Comparison of ENCODE assay signal across 10 mouse cellular contexts in genomic region chr4:115984967-115985366, GRCm38 (mm10). TPM values are rescaled to one million over a fixed set of nuclear protein-coding genes. Genes with fewer than 3 reads are reported as not detected.
DNase-seq lines count a peak whose midpoint lies in the region; ATAC-seq lines count a peak whose summit lies in the region.
"Had no signal": no experiment of that assay in that cellular context is flagged by ENCODE, and none has a peak within 500 bp of the region (broad histone marks: within the 10 kb centered on the region; RNA-seq: fewer than 3 reads in every experiment).

No protein-coding gene starts in this region.

- H3K9ac ChIP-seq in midbrain, embryonic 11.5 days (ENCODE audit: low read length), result no peak overlapping the region
- H3K9ac ChIP-seq in midbrain, embryonic 14.5 days (replicated peaks; ENCODE audit: low read length), result no peak overlapping the region
- no peak overlapping the region for H3K9ac ChIP-seq in hindbrain, embryonic 13.5 days

- peaks cover 4% of the 10 kb centered on the region for H3K4me1 ChIP-seq in midbrain, embryonic 11.5 days (ENCODE audit: control insufficient read depth, insufficient read depth, low read length)
- peaks cover 3% of the 10 kb centered on the region; the same call in 1 of the 2 replicates for H3K4me1 ChIP-seq in midbrain, embryonic 14.5 days (ENCODE audit: control insufficient read depth, insufficient read depth, low read length)
- H3K4me1 ChIP-seq in hindbrain, embryonic 13.5 days (replicated peaks), result peaks cover 10% of the 10 kb centered on the region

- H3K4me3 ChIP-seq in midbrain, embryonic 11.5 days (ENCODE audit: low read depth, low read length), result no peak overlapping the region
- no peak overlapping the region for H3K4me3 ChIP-seq in midbrain, embryonic 14.5 days (replicated peaks; ENCODE audit: low read depth, low read length)
- no peak overlapping the region for H3K4me3 ChIP-seq in hindbrain, embryonic 13.5 days

- intact Hi-C loops in gastrocnemius, postnatal 14 days (cut with DNase I; ENCODE audit: low total_unique reads), result no loop called here

- no peak for ATAC-seq in midbrain, embryonic 11.5 days (ENCODE audit: low FRiP score)
- no peak for ATAC-seq in midbrain, embryonic 14.5 days (ENCODE audit: low FRiP score, low TSS enrichment)
- ATAC-seq in hindbrain, embryonic 13.5 days (ENCODE audit: low FRiP score), result no peak

- no peaks in the 10 kb centered on the region for H3K9me3 ChIP-seq in midbrain, embryonic 11.5 days (ENCODE audit: control insufficient read depth, low read length)
- H3K9me3 ChIP-seq in midbrain, embryonic 14.5 days (ENCODE audit: control insufficient read depth, low read length), result no peaks in the 10 kb centered on the region
- no peaks in the 10 kb centered on the region for H3K9me3 ChIP-seq in hindbrain, embryonic 13.5 days

- no peak overlapping the region for H3K27ac ChIP-seq in midbrain, embryonic 11.5 days (ENCODE audit: low read depth, low read length)
- H3K27ac ChIP-seq in midbrain, embryonic 14.5 days (replicated peaks; ENCODE audit: low read depth, low read length), result no peak overlapping the region
- H3K27ac ChIP-seq in hindbrain, embryonic 13.5 days, result no peak overlapping the region

- H3K36me3 ChIP-seq in midbrain, embryonic 11.5 days (ENCODE audit: control insufficient read depth, insufficient read depth, low read length), result no peaks in the 10 kb centered on the region
- no peaks in the 10 kb centered on the region for H3K36me3 ChIP-seq in midbrain, embryonic 14.5 days (ENCODE audit: control insufficient read depth, insufficient read depth, low read length)
- H3K36me3 ChIP-seq in hindbrain, embryonic 13.5 days, result no peaks in the 10 kb centered on the region

- peaks cover 18% of the 10 kb centered on the region for H3K27me3 ChIP-seq in midbrain, embryonic 11.5 days (ENCODE audit: control insufficient read depth, insufficient read depth, low read length)
- H3K27me3 ChIP-seq in midbrain, embryonic 14.5 days (ENCODE audit: control insufficient read depth, insufficient read depth, low read length), result peaks cover 26% of the 10 kb centered on the region
- peaks cover 71% of the 10 kb centered on the region for H3K27me3 ChIP-seq in hindbrain, embryonic 13.5 days

- DNase-seq in embryo, embryonic 10 days (ENCODE audit: low spot score), result peak; percentile 49
- DNase-seq in embryo, embryonic 9.5 days (ENCODE audit: extremely low spot score), result no peak
- DNase-seq in midbrain, embryonic 11.5 days (ENCODE audit: low spot score, missing footprints), result peak; percentile 86
- DNase-seq in midbrain, embryonic 14.5 days, result no peak
- peak; percentile 13 for DNase-seq in c-Kit-positive CD71-positive TER-119-positive erythroid progenitor cells, embryonic 14.5 days (ENCODE audit: low spot score)
- DNase-seq in lung, postnatal 36 days, result peak; percentile 44
- no peak for DNase-seq in gastrocnemius, postnatal 14 days
- DNase-seq: heart, adult 11 months had no signal

- H3K4me2 ChIP-seq in midbrain, embryonic 11.5 days, result no peak overlapping the region
- no peak overlapping the region for H3K4me2 ChIP-seq in midbrain, embryonic 14.5 days (ENCODE audit: low read length)
- no peak overlapping the region for H3K4me2 ChIP-seq in hindbrain, embryonic 13.5 days

- 40% methylated on average over 8 of the region's 8 CpGs for WGBS in midbrain, embryonic 11.5 days
- 49% methylated on average over 8 of the region's 8 CpGs for WGBS in midbrain, embryonic 14.5 days
- WGBS in hindbrain, embryonic 13.5 days, result 39% methylated on average over 8 of the region's 8 CpGs

RNA-seq across cellular contexts. Expression of gene Faah, which starts 32.8 kb away (rescaled TPM):
- polyA plus RNA-seq in midbrain, embryonic 11.5 days (2014; fragmentation: Nextera tagmentation; extraction: Ambion mirVana), result 1.8 TPM in 2 replicates
- 15.5 and 17.5 TPM in 2 replicates for polyA plus RNA-seq in midbrain, embryonic 14.5 days (2014; fragmentation: Nextera tagmentation; extraction: Ambion mirVana)
- polyA plus RNA-seq in hindbrain, embryonic 13.5 days (2015; fragmentation: Nextera tagmentation; extraction: Ambion mirVana), result 13.0 and 13.3 TPM in 2 replicates
- under 1 TPM in 1 of 2 experiments, not detected in 1; 0.39 TPM for total RNA-seq in gastrocnemius, postnatal 14 days (2021)

RNA-seq across cellular contexts. Expression of gene Dmbx1, which starts 45.2 kb away (rescaled TPM):
- 15.1 and 15.9 TPM in 2 replicates for polyA plus RNA-seq in midbrain, embryonic 11.5 days (2014; fragmentation: Nextera tagmentation; extraction: Ambion mirVana)
- polyA plus RNA-seq in midbrain, embryonic 14.5 days (2014; fragmentation: Nextera tagmentation; extraction: Ambion mirVana), result 8.2 and 8.5 TPM in 2 replicates
- polyA plus RNA-seq in hindbrain, embryonic 13.5 days (2015; fragmentation: Nextera tagmentation; extraction: Ambion mirVana), result 12.7 and 14.3 TPM in 2 replicates
- not detected for total RNA-seq in gastrocnemius, postnatal 14 days (2021)
- polyA plus RNA-seq: large intestine, adult 2 months had no signal

Comparison
In these comparisons a context has a peak if more than half of its experiments do, and no peak if none do; other contexts are left out.
1. DNase-seq: peak in embryo, embryonic 10 days (single experiment), midbrain, embryonic 11.5 days (single experiment), c-Kit-positive CD71-positive TER-119-positive erythroid progenitor cells, embryonic 14.5 days (single experiment) and lung, postnatal 36 days (single experiment); none in embryo, embryonic 9.5 days (single experiment), midbrain, embryonic 14.5 days (single experiment) and gastrocnemius, postnatal 14 days (single experiment).